Mouse (Mus musculus) urinary bladder, postnatal 0 days (tissue): ENCODE data around the gene G3bp2. TPM values are rescaled to one million over a fixed set of nuclear protein-coding genes. Genes with fewer than 3 reads are reported as not detected.

Experiments used
- polyA plus RNA-seq: library from polyadenylated mRNA; unstranded; fragments of >200 nt; fragmentation: Nextera tagmentation; extraction: Ambion mirVana; gene quantifications from 2 replicates; pipeline ENCODE4 v1.2.1, GENCODE M21; 2015

Gene G3bp2
- 141 and 156 TPM in 2 replicates for polyA plus RNA-seq

GRCm38 (mm10) chr5:92083417-92084038 lies at the start of gene G3bp2:
Gene G3bp2 (minus strand): TSS chr5:92083719.

GRCm38 (mm10) chr5:92043783-92044182 lies 39.7 kb downstream of the G3bp2 start, which contains the start of gene Cdkl2:
Gene Cdkl2 (minus strand): TSS chr5:92043883.

Other genes with a start within 250 kb of the G3bp2 start
- 57.0 and 59.5 TPM in 2 replicates for gene Rchy1, start 120.7 kb downstream of the G3bp2 start, polyA plus RNA-seq
- gene Odaph, start 96.2 kb downstream of the G3bp2 start, polyA plus RNA-seq: 0.17 and 0.22 TPM in 2 replicates
- gene Cdkl2, start 39.8 kb downstream of the G3bp2 start, polyA plus RNA-seq: 4.1 and 5.8 TPM in 2 replicates
- 31.2 and 37.4 TPM in 2 replicates for gene Uso1, start 54.2 kb upstream of the G3bp2 start, polyA plus RNA-seq
- not detected in 2 replicates for gene U90926, start 131.7 kb upstream of the G3bp2 start, polyA plus RNA-seq
- gene Ppef2, start 172.6 kb upstream of the G3bp2 start, polyA plus RNA-seq: not detected in 2 replicates
- 8.3 and 10.1 TPM in 2 replicates for gene Naaa, start 194.5 kb upstream of the G3bp2 start, polyA plus RNA-seq
- 21.9 and 22.3 TPM in 2 replicates for gene Sdad1, start 226.8 kb upstream of the G3bp2 start, polyA plus RNA-seq
- 0.04 TPM in 1 of 2 replicates, not detected in the other for gene Cxcl9, start 244.4 kb upstream of the G3bp2 start, polyA plus RNA-seq
- gene Art3, start 248.1 kb upstream of the G3bp2 start, polyA plus RNA-seq: 188 and 200 TPM in 2 replicates